ENCODE assay signal across 8 mouse cellular contexts in genomic region chr7:35334527-35335452, GRCm38 (mm10). TPM values are rescaled to one million over a fixed set of nuclear protein-coding genes. Genes with fewer than 3 reads are reported as not detected.
A peak's percentile ranks its signal among the peaks of the same experiment; 100 is the strongest.
DNase-seq lines count a peak whose midpoint lies in the region; ATAC-seq and TF ChIP-seq lines count a peak whose summit lies in the region.

No protein-coding gene starts in this region.

- TF ChIP-seq CTCF in gastrocnemius, adult 2 months (IDR thresholded peaks at IDR 0.05) = no peak
- no peak for TF ChIP-seq CTCF in liver, embryonic 14.5 days (IDR thresholded peaks at IDR 0.05; ENCODE audit: low read depth)

- H3K27ac ChIP-seq in gastrocnemius, adult 2 months = peak overlapping the region; percentile 74
- H3K27ac ChIP-seq in liver, embryonic 14.5 days = no peak overlapping the region

- intact Hi-C loops in gastrocnemius, adult 2 months (cut with DNase I) = loop anchor here (2.0 kb wide), 1 partner anchor 60 kb away; no protein-coding TSS in a partner anchor

- ATAC-seq in liver, embryonic 14.5 days (ENCODE audit: insufficient read depth) = no peak

- H3K4me1 ChIP-seq in liver, embryonic 14.5 days (replicated peaks; ENCODE audit: control insufficient read depth in 2 of 2, insufficient read depth in 2 of 2, low read length in 1 of 2) = peaks cover 0 to 4% of the 10 kb centered on the region in 2 experiments; a peak in 1 of 4 replicates

- no peaks in the 10 kb centered on the region for H3K36me3 ChIP-seq in liver, embryonic 14.5 days (replicated peaks; ENCODE audit: control insufficient read depth, insufficient read depth, low read depth)

- peak overlapping the region; percentile 25 for H3K9ac ChIP-seq in liver, embryonic 14.5 days (replicated peaks)

- H3K27me3 ChIP-seq in liver, embryonic 14.5 days (ENCODE audit: control insufficient read depth, insufficient read depth, low read length) = peaks cover 37% of the 10 kb centered on the region

- H3K9me3 ChIP-seq in liver, embryonic 14.5 days (ENCODE audit: control insufficient read depth, low read length) = no peaks in the 10 kb centered on the region

- no peak for TF ChIP-seq EP300 in liver, embryonic 14.5 days (IDR thresholded peaks at IDR 0.05; ENCODE audit: low read depth)

- peak; percentile 18 for DNase-seq in right cerebral cortex, postnatal 14 days
- no peak for DNase-seq in right cerebral cortex, postnatal 36 days (ENCODE audit: low spot score in 2 of 2)
- peak; percentile 49 for DNase-seq in cerebellum, adult 8-10 months
- peak; percentile 44 for DNase-seq in gastrocnemius, adult 2 months
- peak; percentile 50 for DNase-seq in induced T-regulatory cell, adult 2 months (ENCODE audit: low read depth)
- no peak for DNase-seq in liver, embryonic 14.5 days (ENCODE audit: low read depth in 3 of 3, low spot score in 3 of 3)
- peak; percentile 56 for DNase-seq in neural tube, embryonic 10.5 days (ENCODE audit: extremely low spot score, low spot score)
- peak; percentile 57 for DNase-seq in thymus, postnatal 4 days

- H3K4me2 ChIP-seq in liver, embryonic 14.5 days (ENCODE audit: low read depth) = peak overlapping the region; percentile 78

- H3K4me3 ChIP-seq in gastrocnemius, adult 2 months = peak overlapping the region; percentile 91
- H3K4me3 ChIP-seq in liver, embryonic 14.5 days (ENCODE audit: insufficient read depth in 1 of 2, low read depth in 2 of 2, low read length in 2 of 2) = peak overlapping the region; percentile 54 to 62

- WGBS in liver, embryonic 14.5 days (ENCODE audit: insufficient replicate concordance) = under 1% methylated on average over 51 of the region's 51 CpGs

RNA-seq across cellular contexts. Expression of gene Rhpn2, which starts 0.8 kb away (rescaled TPM):
- total RNA-seq in gastrocnemius, adult 2 months (2021) = 1 to 10 TPM; 1.2 to 1.3 TPM
- polyA plus RNA-seq in liver, embryonic 14.5 days (2012; rRNA removed) = 2.7 and 3.0 TPM in 2 replicates
- polyA plus RNA-seq in liver, embryonic 14.5 days (2014; fragmentation: Nextera tagmentation; extraction: Ambion mirVana) = 2.8 and 4.1 TPM in 2 replicates

RNA-seq across cellular contexts. Expression of gene Gpatch1, which starts 16.6 kb away (rescaled TPM):
- 1 to 10 TPM; 6.4 to 7.4 TPM for total RNA-seq in gastrocnemius, adult 2 months (2021)
- polyA plus RNA-seq in liver, embryonic 14.5 days (2012; rRNA removed) = 2.3 and 3.7 TPM in 2 replicates
- polyA plus RNA-seq in liver, embryonic 14.5 days (2014; fragmentation: Nextera tagmentation; extraction: Ambion mirVana) = 5.4 and 6.6 TPM in 2 replicates

Comparison
In these comparisons a context has a peak if more than half of its experiments do, and no peak if none do; other contexts are left out.
1. DNase-seq: peak in right cerebral cortex, postnatal 14 days (single experiment), cerebellum, adult 8-10 months (single experiment), gastrocnemius, adult 2 months (single experiment), induced T-regulatory cell, adult 2 months (single experiment), neural tube, embryonic 10.5 days (single experiment) and thymus, postnatal 4 days (single experiment); none in right cerebral cortex, postnatal 36 days (0 of 2) and liver, embryonic 14.5 days (0 of 3).